Mouse (Mus musculus) forebrain, postnatal 0 days (tissue): ENCODE measurements around the gene Zfp560. TPM values are rescaled to one million over a fixed set of nuclear protein-coding genes. Genes with fewer than 3 reads are reported as not detected.

Experiments used
- ATAC-seq: fragments of 200-750 bp; cut with Nextera tagmentation; 2 replicates; pipeline ENCODE4 v1.8.0; 2017; ENCODE audit warnings: mild to moderate bottlenecking, moderate library complexity
- DNase-seq: peaks from one replicate; pipeline ENCODE4 v3.0.0-alpha.2; 2015
- H3K27ac ChIP-seq: fragments of 300-500 bp; sonication (generic); 2 replicates; pipeline ENCODE4 v1.5.1; 2014; ENCODE audit warnings: low read depth, mild to moderate bottlenecking, antibody characterized with exemption, low read length, moderate library complexity, mixed read lengths
- H3K27me3 ChIP-seq: fragments of 300-500 bp; sonication (generic); 2 replicates; pipeline ENCODE4 v1.6.1; 2014; ENCODE audit warnings: mild to moderate bottlenecking, low read length, mixed read lengths; ENCODE audit not compliant: insufficient read depth
- H3K36me3 ChIP-seq: fragments of 300-500 bp; sonication (generic); 2 replicates; pipeline ENCODE4 v1.6.1; 2014; ENCODE audit warnings: mild to moderate bottlenecking, moderate library complexity; ENCODE audit not compliant: insufficient read depth
- H3K4me1 ChIP-seq: fragments of 300-500 bp; sonication (generic); 2 replicates; pipeline ENCODE4 v1.6.1; 2014; ENCODE audit warnings: antibody characterized with exemption; ENCODE audit not compliant: insufficient read depth
- H3K4me2 ChIP-seq: fragments of 300-500 bp; sonication (generic); 2 replicates; pipeline ENCODE4 v1.6.1; 2014; ENCODE audit warnings: low read depth, mild to moderate bottlenecking, moderate library complexity
- H3K4me3 ChIP-seq: fragments of 300-500 bp; sonication (generic); 2 replicates; pipeline ENCODE4 v1.5.1; 2014; ENCODE audit warnings: low read depth, low read length, mixed read lengths
- H3K9ac ChIP-seq: fragments of 300-500 bp; sonication (generic); 2 replicates; pipeline ENCODE4 v1.6.1; 2014; ENCODE audit warnings: mild to moderate bottlenecking
- H3K9me3 ChIP-seq: fragments of 300-500 bp; sonication (generic); 2 replicates; pipeline ENCODE4 v1.6.1; 2016; ENCODE audit warnings: low read length
- CTCF ChIP-seq: sonication (generic); IDR thresholded peaks from 2 replicates; pipeline ENCODE4 v1.5.1; 2016; ENCODE audit warnings: antibody characterized with exemption, control low read depth, low read depth
- WGBS: fragments of 180-500 bp; shearing (Covaris S2); extraction: QIAGEN DNeasy Blood & Tissue Kit; methylation state at CpG from one replicate; pipeline ENCODE4 v1.1.7; 2014; 5-methylcytosine and 5-hydroxymethylcytosine counted together
- polyA plus RNA-seq: library from polyadenylated mRNA; unstranded; fragments of >200 nt; fragmentation: Nextera tagmentation; extraction: Ambion mirVana; gene quantifications from 2 replicates; pipeline ENCODE4 v1.2.1, GENCODE M21; 2015
- total RNA-seq: library from RNA; depleted of rRNA; stranded (reverse); fragments of >200 nt; gene quantifications from 2 replicates; pipeline ENCODE4 v1.2.3, GENCODE M21; 2014; rRNA removed

Zfp560 gene
- total RNA-seq (51.3 and 55.8 TPM in 2 replicates), polyA plus RNA-seq (88.3 and 119 TPM in 2 replicates)

- DNase-seq, result peak; percentile 97
- Histone ChIP-seq H3K27ac (peak within 1 kb of the TSS; percentile 80), H3K9ac (peak within 1 kb of the TSS; percentile 73)
Measured at GRCm38 (mm10) chr9:20384532-20385342, at the start of gene Zfp560. Gene Zfp560, minus strand, starts transcription at chr9:20385177.

GRCm38 (mm10) chr9:20430004-20430403 lies 45.0 kb upstream of the Zfp560 start:
- H3K27ac ChIP-seq, result no peak overlapping the region
- H3K9me3 ChIP-seq, result no peaks in the 10 kb centered on the region
- no peaks in the 10 kb centered on the region for H3K4me1 ChIP-seq
- WGBS, result 87% methylated on average over 3 of the region's 3 CpGs
- ATAC-seq, result no peak
- H3K4me2 ChIP-seq, result no peak overlapping the region
- no peak overlapping the region for H3K9ac ChIP-seq
- H3K27me3 ChIP-seq, result no peaks in the 10 kb centered on the region
- no peak for DNase-seq
- TF ChIP-seq CTCF, result no peak
- no peaks in the 10 kb centered on the region for H3K36me3 ChIP-seq
- no peak overlapping the region for H3K4me3 ChIP-seq

More at GRCm38 (mm10) chr9:20384532-20385342, at the start of gene Zfp560:
- WGBS, result 4% methylated on average over 40 of the region's 40 CpGs
- peak within 1 kb of the TSS; percentile 68 for H3K4me3 ChIP-seq
- 0 out of 2 replicates have a peak, but pooled peaks cover 4% of the 10 kb centered on the region for H3K9me3 ChIP-seq
- peak; percentile 100 for ATAC-seq
- no peaks in the 10 kb centered on the region for H3K36me3 ChIP-seq
- H3K4me1 ChIP-seq, result peaks cover 15% of the 10 kb centered on the region
- H3K4me2 ChIP-seq, result peak within 1 kb of the TSS; percentile 56
- H3K27me3 ChIP-seq, result no peaks in the 10 kb centered on the region
- TF ChIP-seq CTCF, result peak; percentile 81

GRCm38 (mm10) chr9:20411460-20411859 lies 26.5 kb upstream of the Zfp560 start:
- Histone ChIP-seq H3K4me2 (no peak overlapping the region), H3K9me3 (no peaks in the 10 kb centered on the region), H3K4me3 (no peak overlapping the region), H3K9ac (no peak overlapping the region), H3K4me1 (no peaks in the 10 kb centered on the region), H3K36me3 (no peaks in the 10 kb centered on the region), H3K27ac (no peak overlapping the region), H3K27me3 (no peaks in the 10 kb centered on the region)
- no peak for TF ChIP-seq CTCF
- ATAC-seq (no peak), DNase-seq (no peak)
- 28% methylated on average over 1 of the region's 1 CpGs for WGBS

GRCm38 (mm10) chr9:20409319-20409718 lies 24.3 kb upstream of the Zfp560 start:
- H3K4me1 ChIP-seq, result no peaks in the 10 kb centered on the region
- DNase-seq, result no peak
- no peaks in the 10 kb centered on the region for H3K9me3 ChIP-seq
- H3K4me2 ChIP-seq, result no peak overlapping the region
- no peak overlapping the region for H3K9ac ChIP-seq
- ATAC-seq, result no peak
- no peak overlapping the region for H3K4me3 ChIP-seq
- H3K27me3 ChIP-seq, result no peaks in the 10 kb centered on the region
- WGBS, result 87% methylated on average over 2 of the region's 2 CpGs
- no peak for TF ChIP-seq CTCF
- H3K27ac ChIP-seq, result no peak overlapping the region
- H3K36me3 ChIP-seq, result no peaks in the 10 kb centered on the region

GRCm38 (mm10) chr9:20385343-20385703 lies 346 bp upstream of the Zfp560 start:
- Histone ChIP-seq H3K36me3 (no peaks in the 10 kb centered on the region), H3K4me2 (peak overlapping the region; percentile 56), H3K27ac (no peak overlapping the region), H3K4me3 (peak overlapping the region; percentile 68), H3K4me1 (peaks cover 15% of the 10 kb centered on the region), H3K9me3 (0 out of 2 replicates have a peak, but pooled peaks cover 4% of the 10 kb centered on the region), H3K9ac (peak overlapping the region; percentile 73), H3K27me3 (no peaks in the 10 kb centered on the region)
- TF ChIP-seq CTCF, result no peak
- ATAC-seq, result no peak
- no peak for DNase-seq
- WGBS, result 19% methylated on average over 16 of the region's 16 CpGs

DNA sequence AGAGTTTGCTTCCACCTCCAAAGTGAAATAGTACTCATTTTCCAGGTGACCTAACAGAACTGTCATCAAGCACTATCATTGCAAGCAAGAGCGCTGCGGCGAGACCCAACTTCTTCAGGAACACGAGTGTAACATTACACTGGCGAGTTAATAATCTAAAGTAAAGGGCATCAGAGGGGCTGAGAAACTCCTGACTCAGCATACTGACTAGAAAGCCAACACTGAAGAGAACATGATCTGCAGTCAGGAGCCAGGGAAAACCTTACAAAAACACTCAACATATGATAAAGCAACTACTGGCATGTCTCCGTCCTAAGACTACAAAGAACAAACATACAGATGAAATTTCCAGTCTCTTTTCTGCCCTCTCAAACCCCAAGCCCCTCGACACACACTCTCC lies 1.3 kb downstream of the Zfp560 start:
- H3K4me2 ChIP-seq, result peak overlapping the region; percentile 56
- H3K4me1 ChIP-seq, result peaks cover 15% of the 10 kb centered on the region
- TF ChIP-seq CTCF, result no peak
- DNase-seq, result no peak
- no peak for ATAC-seq
- no peaks in the 10 kb centered on the region for H3K27me3 ChIP-seq
- peak overlapping the region; percentile 68; the same call in 1 of the 2 replicates for H3K4me3 ChIP-seq
- 0 out of 2 replicates have a peak, but pooled peaks cover 4% of the 10 kb centered on the region for H3K9me3 ChIP-seq
- peak overlapping the region; percentile 73; the same call in 1 of the 2 replicates for H3K9ac ChIP-seq
- H3K27ac ChIP-seq, result no peak overlapping the region
- no peaks in the 10 kb centered on the region for H3K36me3 ChIP-seq
- 94% methylated on average over 7 of the region's 7 CpGs for WGBS

- Histone ChIP-seq H3K4me1 (no peaks in the 10 kb centered on the region), H3K27me3 (no peaks in the 10 kb centered on the region), H3K27ac (no peak overlapping the region), H3K9ac (no peak overlapping the region), H3K4me2 (no peak overlapping the region), H3K4me3 (no peak overlapping the region), H3K36me3 (no peaks in the 10 kb centered on the region), H3K9me3 (no peaks in the 10 kb centered on the region)
- WGBS, result 100% methylated on average over 1 of the region's 1 CpGs
- TF ChIP-seq CTCF, result no peak
- DNase-seq (no peak), ATAC-seq (no peak)
Measured at GRCm38 (mm10) chr9:20374712-20375111, 10.3 kb downstream of the Zfp560 start.
